Mouse (Mus musculus) embryonic facial prominence, embryonic 14.5 days (tissue): ENCODE data around the gene Fgb. TPM values are rescaled to one million over a fixed set of nuclear protein-coding genes. Genes with fewer than 3 reads are reported as not detected.

ENCODE experiments used
- ATAC-seq: fragments of 200-750 bp; cut with Nextera tagmentation; 2 replicates; pipeline ENCODE4 v1.8.0; 2017; ENCODE audit warnings: low read depth, moderate number of reproducible peaks, moderate TSS enrichment
- DNase-seq: peaks from one replicate; pipeline ENCODE4 v3.0.0-alpha.2; 2015; ENCODE audit warnings: low spot score
- H3K27ac ChIP-seq: fragments of 300-500 bp; sonication (generic); replicated peaks from 2 replicates; pipeline ENCODE4 v1.5.1; 2014; ENCODE audit warnings: low read depth, mild to moderate bottlenecking, low read length, moderate library complexity
- H3K27me3 ChIP-seq: fragments of 300-500 bp; sonication (generic); replicated peaks from 2 replicates; pipeline ENCODE4 v1.6.1; 2014; ENCODE audit warnings: low read length; ENCODE audit not compliant: control insufficient read depth, insufficient read depth
- H3K36me3 ChIP-seq: fragments of 300-500 bp; sonication (generic); 2 replicates; pipeline ENCODE4 v1.6.1; 2014; ENCODE audit warnings: low read length, mixed read lengths; ENCODE audit not compliant: control insufficient read depth, insufficient read depth
- H3K4me1 ChIP-seq: fragments of 300-500 bp; sonication (generic); 2 replicates; pipeline ENCODE4 v1.6.1; 2014; ENCODE audit warnings: antibody characterized with exemption, low read length; ENCODE audit not compliant: control insufficient read depth, insufficient read depth
- H3K4me2 ChIP-seq: fragments of 300-500 bp; sonication (generic); 2 replicates; pipeline ENCODE4 v1.6.1; 2014; ENCODE audit warnings: low read depth, mild to moderate bottlenecking, low read length, moderate library complexity, mixed read lengths
- H3K4me3 ChIP-seq: fragments of 300-500 bp; sonication (generic); 2 replicates; pipeline ENCODE4 v1.5.1; 2014; ENCODE audit warnings: low read depth, mild to moderate bottlenecking, low read length
- H3K9ac ChIP-seq: fragments of 300-500 bp; sonication (generic); 2 replicates; pipeline ENCODE4 v1.6.1; 2014; ENCODE audit warnings: low read depth, mild to moderate bottlenecking, low read length, moderate library complexity, mixed read lengths
- H3K9me3 ChIP-seq: fragments of 300-500 bp; sonication (generic); 2 replicates; pipeline ENCODE4 v1.6.1; 2016; ENCODE audit warnings: low read length; ENCODE audit not compliant: control insufficient read depth
- WGBS: fragments of 180-500 bp; shearing (Covaris S2); extraction: QIAGEN DNeasy Blood & Tissue Kit; methylation state at CpG from one replicate; pipeline ENCODE4 v1.1.7; 2014; 5-methylcytosine and 5-hydroxymethylcytosine counted together
- polyA plus RNA-seq: library from polyadenylated mRNA; unstranded; fragments of >200 nt; fragmentation: Nextera tagmentation; extraction: Ambion mirVana; gene quantifications from 2 replicates; pipeline ENCODE4 v1.2.1, GENCODE M21; 2014

Fgb gene
- polyA plus RNA-seq, result 0.10 TPM in 1 of 2 replicates, not detected in the other

GRCm38 (mm10) chr3:83049680-83050079 lies at the start of gene Fgb:
Gene Fgb, minus strand, starts transcription at chr3:83049863.
- no peaks in the 10 kb centered on the region for H3K27me3 ChIP-seq
- H3K9me3 ChIP-seq, result no peaks in the 10 kb centered on the region
- H3K4me2 ChIP-seq, result no peak within 1 kb of the TSS
- ATAC-seq (no peak), DNase-seq (no peak)
- no peaks in the 10 kb centered on the region for H3K36me3 ChIP-seq
- H3K9ac ChIP-seq, result no peak within 1 kb of the TSS
- H3K4me1 ChIP-seq, result no peaks in the 10 kb centered on the region
- WGBS, result 87% methylated on average over 8 of the region's 8 CpGs
- H3K4me3 ChIP-seq, result no peak within 1 kb of the TSS
- no peak within 1 kb of the TSS for H3K27ac ChIP-seq

GRCm38 (mm10) chr3:83099139-83099538 lies 49.5 kb upstream of the Fgb start:
- 87% methylated on average over 1 of the region's 1 CpGs for WGBS

DNA sequence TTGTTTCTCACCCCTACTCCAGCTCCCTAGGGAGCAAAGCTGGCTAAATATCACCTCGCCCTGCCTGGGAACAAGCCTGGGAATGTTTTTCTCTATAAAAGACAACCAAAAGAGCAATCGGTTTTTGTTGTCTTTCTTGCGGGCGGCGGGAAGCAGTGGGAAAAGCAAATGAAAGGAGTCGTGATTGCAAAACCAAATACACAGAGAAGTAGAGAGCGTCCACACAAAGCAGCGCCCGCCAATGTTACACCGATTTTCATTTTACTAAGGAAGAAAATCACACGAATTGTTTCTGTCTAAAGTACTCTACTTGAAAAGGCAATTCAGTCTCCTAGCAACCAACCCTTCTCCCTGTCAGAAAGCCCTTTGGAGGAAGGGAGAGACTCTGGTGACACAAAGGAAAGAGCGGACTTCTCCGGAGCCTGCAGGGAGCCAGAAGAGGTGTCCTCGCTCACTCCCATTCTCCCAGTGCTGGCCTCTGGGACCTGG lies 48.9 kb upstream of the Fgb start:
- Histone ChIP-seq H3K27ac (no peak overlapping the region), H3K9me3 (no peaks in the 10 kb centered on the region), H3K4me3 (peak overlapping the region; percentile 22), H3K9ac (peak overlapping the region; percentile 40; the same call in 1 of the 2 replicates), H3K36me3 (no peaks in the 10 kb centered on the region), H3K4me1 (0 out of 2 replicates have a peak, but pooled peaks cover 4% of the 10 kb centered on the region), H3K4me2 (peak overlapping the region; percentile 40), H3K27me3 (no peaks in the 10 kb centered on the region)
- peak; percentile 65 for DNase-seq
- 12% methylated on average over 14 of the region's 14 CpGs for WGBS
- no peak for ATAC-seq

More at GRCm38 (mm10) chr3:83099139-83099538, 49.5 kb upstream of the Fgb start:
- no peak for ATAC-seq
- Histone ChIP-seq H3K4me2 (peak overlapping the region; percentile 40), H3K4me1 (0 out of 2 replicates have a peak, but pooled peaks cover 4% of the 10 kb centered on the region), H3K27me3 (no peaks in the 10 kb centered on the region), H3K9ac (0 out of 2 replicates have a peak overlapping the region, but pooled peaks have one; percentile 40), H3K36me3 (no peaks in the 10 kb centered on the region), H3K4me3 (peak overlapping the region; percentile 22; the same call in 1 of the 2 replicates), H3K9me3 (no peaks in the 10 kb centered on the region), H3K27ac (no peak overlapping the region)
- DNase-seq, result no peak

GRCm38 (mm10) chr3:83097586-83097985 lies 47.9 kb upstream of the Fgb start:
- 0 out of 2 replicates have a peak, but pooled peaks cover 4% of the 10 kb centered on the region for H3K4me1 ChIP-seq
- H3K27me3 ChIP-seq, result no peaks in the 10 kb centered on the region
- H3K9me3 ChIP-seq, result no peaks in the 10 kb centered on the region
- no peak overlapping the region for H3K27ac ChIP-seq
- 61% methylated on average over 6 of the region's 6 CpGs for WGBS
- H3K9ac ChIP-seq, result no peak overlapping the region
- H3K36me3 ChIP-seq, result no peaks in the 10 kb centered on the region
- H3K4me3 ChIP-seq, result no peak overlapping the region
- no peak for DNase-seq
- no peak overlapping the region for H3K4me2 ChIP-seq
- no peak for ATAC-seq

DNA sequence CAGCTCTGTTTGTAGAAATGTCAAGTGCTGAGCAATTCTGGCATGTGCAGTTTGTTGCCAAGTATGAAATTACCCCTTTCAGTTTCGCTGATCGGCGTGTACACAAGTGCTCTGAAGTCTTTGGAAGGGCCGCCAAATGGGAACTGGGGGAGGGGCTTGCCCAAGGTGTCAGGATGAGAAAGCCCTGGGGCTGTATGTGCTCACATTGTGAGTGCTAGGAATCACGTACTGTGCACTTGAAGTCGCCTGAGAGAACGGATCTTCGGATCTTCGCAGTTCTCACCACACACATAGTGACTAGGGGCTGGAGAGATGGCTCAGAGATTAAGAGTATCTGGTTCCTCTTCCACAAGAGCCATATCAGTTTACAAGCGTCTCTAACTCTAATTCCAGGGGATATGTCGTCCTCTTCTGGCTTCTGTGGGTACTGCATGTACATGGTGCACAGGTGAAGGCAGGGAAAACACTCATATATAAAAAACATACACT lies 30.9 kb upstream of the Fgb start:
- Histone ChIP-seq H3K4me2 (peak overlapping the region; percentile 54), H3K9me3 (no peaks in the 10 kb centered on the region), H3K27ac (no peak overlapping the region), H3K4me1 (peaks cover 5% of the 10 kb centered on the region), H3K27me3 (no peaks in the 10 kb centered on the region), H3K36me3 (no peaks in the 10 kb centered on the region), H3K4me3 (peak overlapping the region; percentile 26), H3K9ac (peak overlapping the region; percentile 22; the same call in 1 of the 2 replicates)
- WGBS, result under 1% methylated on average over 11 of the region's 11 CpGs
- peak; percentile 87 for DNase-seq
- peak; percentile 88 for ATAC-seq

DNA sequence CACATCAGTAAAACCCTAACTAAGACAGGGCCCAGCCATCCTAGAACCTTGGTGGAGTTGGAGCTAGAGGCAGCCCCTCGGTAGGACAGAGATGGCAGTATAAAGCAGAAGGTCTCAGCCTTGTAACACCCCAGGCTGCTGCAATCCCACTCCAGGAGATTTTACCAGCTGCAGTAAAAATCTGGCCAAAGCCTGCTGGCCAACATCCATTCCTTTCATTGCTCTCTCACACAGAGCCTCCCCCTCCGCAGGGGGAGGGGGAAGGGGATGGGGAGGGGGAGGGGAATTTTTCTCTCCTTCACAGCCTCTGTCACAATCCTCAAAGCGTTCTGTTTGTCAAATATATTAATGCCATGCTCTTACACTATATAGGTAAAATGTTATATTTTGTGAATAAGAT lies 26.9 kb upstream of the Fgb start:
- H3K9me3 ChIP-seq, result no peaks in the 10 kb centered on the region
- H3K9ac ChIP-seq, result no peak overlapping the region
- ATAC-seq, result no peak
- WGBS, result 42% methylated on average over 3 of the region's 3 CpGs
- no peak overlapping the region for H3K4me3 ChIP-seq
- DNase-seq, result peak; percentile 33
- no peak overlapping the region for H3K4me2 ChIP-seq
- no peak overlapping the region for H3K27ac ChIP-seq
- peaks cover 5% of the 10 kb centered on the region for H3K4me1 ChIP-seq
- no peaks in the 10 kb centered on the region for H3K27me3 ChIP-seq
- H3K36me3 ChIP-seq, result peaks cover 21% of the 10 kb centered on the region

DNA sequence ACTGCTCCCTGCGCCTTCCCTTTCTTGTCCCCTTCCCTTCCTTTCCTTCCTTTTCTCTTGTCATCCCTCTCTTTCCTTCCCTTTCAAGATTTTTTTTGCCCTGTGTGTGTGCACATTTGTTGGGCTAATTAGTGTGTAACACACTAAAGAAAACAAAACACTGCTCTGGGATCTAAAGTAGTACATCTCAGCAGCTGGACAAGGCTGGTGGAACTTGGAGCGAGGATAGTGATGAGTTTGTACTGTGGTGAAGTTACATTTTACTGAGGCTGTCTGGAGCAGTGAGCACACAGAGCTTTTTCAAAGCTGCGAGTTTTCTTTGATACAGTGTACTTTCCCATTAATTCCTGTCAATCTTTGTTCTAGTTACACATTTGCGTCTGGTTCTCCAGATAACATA lies 20.6 kb upstream of the Fgb start:
- peaks cover 78% of the 10 kb centered on the region for H3K36me3 ChIP-seq
- no peaks in the 10 kb centered on the region for H3K4me1 ChIP-seq
- H3K27me3 ChIP-seq, result no peaks in the 10 kb centered on the region
- no peak overlapping the region for H3K4me3 ChIP-seq
- H3K27ac ChIP-seq, result no peak overlapping the region
- no peak overlapping the region for H3K4me2 ChIP-seq
- H3K9ac ChIP-seq, result no peak overlapping the region
- ATAC-seq (no peak), DNase-seq (no peak)
- 90% methylated on average over 4 of the region's 4 CpGs for WGBS
- no peaks in the 10 kb centered on the region for H3K9me3 ChIP-seq

- Histone ChIP-seq H3K4me2 (no peak overlapping the region), H3K4me3 (no peak overlapping the region), H3K27ac (no peak overlapping the region), H3K9me3 (no peaks in the 10 kb centered on the region), H3K4me1 (no peaks in the 10 kb centered on the region), H3K27me3 (no peaks in the 10 kb centered on the region), H3K36me3 (peaks cover 85% of the 10 kb centered on the region), H3K9ac (no peak overlapping the region)
- DNase-seq (no peak), ATAC-seq (no peak)
- WGBS, result 94% methylated on average over 13 of the region's 13 CpGs
These were observed 19.2 kb upstream of the Fgb start for GRCm38 (mm10) chr3:83068869-83069268.

- H3K9me3 ChIP-seq, result no peaks in the 10 kb centered on the region
- no peaks in the 10 kb centered on the region for H3K4me1 ChIP-seq
- H3K4me3 ChIP-seq, result no peak overlapping the region
- H3K4me2 ChIP-seq, result no peak overlapping the region
- no peaks in the 10 kb centered on the region for H3K27me3 ChIP-seq
- DNase-seq (no peak), ATAC-seq (no peak)
- H3K36me3 ChIP-seq, result peaks cover 87% of the 10 kb centered on the region
- H3K27ac ChIP-seq, result no peak overlapping the region
- 90% methylated on average over 9 of the region's 9 CpGs for WGBS
- no peak overlapping the region for H3K9ac ChIP-seq
These were observed 18.3 kb upstream of the Fgb start for GRCm38 (mm10) chr3:83067920-83068319.
